Mouse (Mus musculus): ENCODE results near the gene Lrig2. TPM values are rescaled to one million over a fixed set of nuclear protein-coding genes. Genes with fewer than 3 reads are reported as not detected.

The Lrig2 gene
- 24.7 and 24.8 TPM in 2 replicates for polyA plus RNA-seq (2015; fragmentation: Nextera tagmentation; extraction: Ambion mirVana)

DNA sequence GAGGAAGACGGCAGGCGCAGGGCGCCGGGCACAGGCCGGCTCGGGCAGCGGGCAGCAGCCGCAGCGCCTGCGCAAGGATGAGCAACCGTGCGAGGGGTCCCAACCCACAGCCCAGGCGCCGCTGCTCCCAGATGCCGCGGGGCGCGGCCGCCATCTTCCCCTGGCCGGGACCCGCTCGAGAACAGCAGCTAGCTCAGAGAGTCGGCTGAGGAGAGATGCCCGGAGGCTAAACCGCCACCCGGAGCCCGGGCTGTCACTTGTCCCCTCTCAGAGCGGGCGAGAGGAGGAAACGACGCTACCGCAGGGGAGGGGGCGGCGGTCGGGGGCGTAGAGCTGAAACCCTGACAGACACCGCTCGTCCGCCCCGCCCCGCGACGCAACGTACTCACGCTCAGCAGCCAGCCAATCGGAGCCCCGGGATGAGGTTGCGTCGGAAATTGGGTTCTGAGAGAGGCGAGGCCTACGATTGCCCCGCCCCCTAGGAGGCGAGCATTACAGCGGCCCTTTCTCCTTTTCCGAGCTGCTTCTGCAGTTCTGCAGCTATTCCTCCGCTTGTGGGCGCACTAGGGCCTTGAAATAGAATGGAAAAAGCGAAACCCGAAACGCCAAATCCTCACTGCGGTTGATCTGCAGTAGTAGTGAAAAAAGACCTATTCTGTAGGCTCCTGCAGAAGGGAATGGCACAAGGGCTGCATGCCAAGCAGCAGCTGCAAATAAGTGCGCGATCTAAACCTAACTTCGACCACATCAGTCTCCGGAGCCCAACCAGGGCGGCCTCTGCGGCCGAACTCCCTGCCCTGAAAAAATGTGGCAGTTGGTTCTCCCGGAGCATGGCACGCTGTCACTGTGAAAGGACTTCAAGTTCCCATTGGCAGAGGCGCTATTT, at the start of gene Lrig2:
Gene Lrig2, minus strand, starts transcription at position 381 of the 886 bp plus-strand sequence.
- Histone ChIP-seq H3K36me3 (no peaks in the 10 kb centered on the region), H3K27me3 (replicated peaks) (no peaks in the 10 kb centered on the region), H3K27ac (replicated peaks) (peak within 1 kb of the TSS; percentile 99), H3K4me3 (replicated peaks) (peak within 1 kb of the TSS; percentile 89), H3K9me3 (replicated peaks) (no peaks in the 10 kb centered on the region), H3K9ac (replicated peaks) (peak within 1 kb of the TSS; percentile 87), H3K4me2 (peak within 1 kb of the TSS; percentile 77), H3K4me1 (peaks cover 36% of the 10 kb centered on the region)
- peak; percentile 100 for ATAC-seq (ENCODE audit: low FRiP score)
- WGBS = under 1% methylated on average over 63 of the region's 71 CpGs

DNA sequence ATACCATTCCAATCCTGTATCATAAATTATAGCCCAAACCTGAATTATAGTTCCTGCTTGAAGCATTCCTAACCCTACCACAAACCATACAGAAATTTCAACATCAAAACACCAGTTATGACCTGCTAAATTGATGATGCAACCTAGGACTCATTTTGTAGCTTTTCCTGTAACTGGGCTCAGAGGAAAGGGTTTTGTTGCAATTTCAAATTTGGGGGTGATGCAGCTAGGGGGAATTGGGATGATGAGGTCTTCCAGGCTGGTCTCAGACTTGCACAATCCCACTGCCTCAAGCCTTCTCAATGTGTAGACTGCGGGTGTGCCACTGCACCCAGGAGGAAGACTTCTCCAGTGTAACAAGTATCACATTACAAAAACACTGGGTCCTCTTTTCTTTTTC, 44.9 kb upstream of the Lrig2 start:
- Histone ChIP-seq H3K4me3 (replicated peaks) (no peak overlapping the region), H3K4me1 (no peaks in the 10 kb centered on the region), H3K9me3 (replicated peaks) (no peaks in the 10 kb centered on the region), H3K9ac (replicated peaks) (no peak overlapping the region), H3K27ac (replicated peaks) (no peak overlapping the region), H3K36me3 (no peaks in the 10 kb centered on the region), H3K27me3 (replicated peaks) (no peaks in the 10 kb centered on the region), H3K4me2 (no peak overlapping the region)
- ATAC-seq (ENCODE audit: low FRiP score) = no peak
- 94% methylated on average over 1 of the region's 1 CpGs for WGBS

DNA sequence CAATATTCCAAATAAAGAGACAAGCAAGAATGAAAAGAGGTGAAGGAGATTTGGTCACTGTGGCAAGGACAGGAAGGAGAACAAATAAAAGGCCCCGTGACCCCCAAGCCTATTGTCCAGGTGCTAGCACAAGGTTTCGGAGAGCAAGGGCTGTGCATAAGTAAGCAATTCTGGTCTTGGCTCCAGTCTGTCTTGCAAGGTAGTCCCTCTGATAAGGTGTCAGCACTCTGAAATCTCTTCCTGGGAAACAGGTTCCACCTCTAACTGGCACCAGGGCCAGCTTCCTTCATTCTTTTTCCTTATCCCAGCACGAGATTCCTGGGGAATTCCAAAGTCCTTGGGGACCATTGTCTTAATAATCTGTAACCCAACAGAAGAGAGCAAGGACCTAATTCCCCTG, 38.9 kb upstream of the Lrig2 start:
- H3K4me2 ChIP-seq = no peak overlapping the region
- no peaks in the 10 kb centered on the region for H3K36me3 ChIP-seq
- no peaks in the 10 kb centered on the region for H3K9me3 ChIP-seq (replicated peaks)
- WGBS = 63% methylated on average over 3 of the region's 3 CpGs
- H3K27ac ChIP-seq (replicated peaks) = no peak overlapping the region
- no peaks in the 10 kb centered on the region for H3K4me1 ChIP-seq
- ATAC-seq (ENCODE audit: low FRiP score) = no peak
- H3K4me3 ChIP-seq (replicated peaks) = no peak overlapping the region
- no peak overlapping the region for H3K9ac ChIP-seq (replicated peaks)
- H3K27me3 ChIP-seq (replicated peaks) = no peaks in the 10 kb centered on the region

DNA sequence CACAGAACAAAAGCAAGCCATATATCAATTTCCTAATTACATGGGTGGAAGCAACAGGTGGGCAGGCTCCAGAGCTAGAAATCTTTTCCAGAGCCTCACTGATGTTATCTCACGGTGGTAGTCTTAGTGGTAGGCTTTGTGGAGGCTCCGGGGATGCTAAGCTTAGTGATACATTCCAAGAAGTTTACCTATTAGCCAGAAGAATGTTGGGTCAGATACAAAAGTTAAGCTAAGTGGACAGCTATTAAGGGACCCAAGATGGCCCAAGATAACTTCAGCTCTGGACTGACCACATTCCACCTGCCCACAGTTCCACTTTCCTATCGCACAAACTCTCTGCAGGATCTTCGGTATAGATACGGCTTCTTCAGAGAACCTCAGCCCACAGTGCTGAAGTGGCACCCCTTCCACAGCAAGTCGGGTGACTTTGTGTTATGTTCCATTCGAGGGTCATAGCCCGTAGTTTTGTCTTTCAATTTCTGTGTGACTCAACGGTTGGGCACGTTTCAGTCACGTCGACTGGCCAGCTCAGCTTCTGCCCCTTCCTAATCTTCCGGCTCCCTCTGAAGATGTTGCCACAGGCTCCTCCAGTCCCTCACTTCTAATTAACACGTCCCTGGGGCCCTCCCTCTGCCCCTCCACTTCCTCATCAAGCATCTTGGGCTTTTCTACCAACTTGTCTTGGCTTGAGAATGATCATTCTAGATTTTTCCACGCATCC, 36.8 kb upstream of the Lrig2 start:
- Histone ChIP-seq H3K4me3 (replicated peaks) (no peak overlapping the region), H3K36me3 (no peaks in the 10 kb centered on the region), H3K9ac (replicated peaks) (no peak overlapping the region), H3K27me3 (replicated peaks) (no peaks in the 10 kb centered on the region), H3K4me1 (no peaks in the 10 kb centered on the region), H3K4me2 (no peak overlapping the region), H3K27ac (replicated peaks) (no peak overlapping the region), H3K9me3 (replicated peaks) (no peaks in the 10 kb centered on the region)
- ATAC-seq (ENCODE audit: low FRiP score) = no peak
- 79% methylated on average over 15 of the region's 15 CpGs for WGBS

DNA sequence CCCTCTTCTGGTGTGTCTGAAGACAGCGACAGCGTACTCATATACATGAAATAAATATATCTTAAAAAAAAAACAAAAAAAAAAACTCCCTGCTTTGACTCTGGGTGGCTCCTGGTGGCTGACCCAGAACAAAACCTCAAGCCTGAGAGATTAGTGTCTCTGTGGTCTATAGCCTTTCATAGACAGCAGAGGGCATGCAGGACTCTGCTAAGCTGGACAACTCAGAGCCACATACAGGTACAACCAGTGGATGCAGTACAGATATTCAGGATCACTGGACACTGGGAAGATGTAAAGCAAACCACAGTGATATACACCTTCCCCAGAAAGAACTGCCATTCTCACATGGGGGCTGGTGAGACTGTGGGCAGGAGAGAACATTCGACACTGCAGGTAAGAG, 32.1 kb upstream of the Lrig2 start:
- Histone ChIP-seq H3K27me3 (replicated peaks) (no peaks in the 10 kb centered on the region), H3K4me1 (peaks cover 16% of the 10 kb centered on the region), H3K27ac (replicated peaks) (no peak overlapping the region), H3K9me3 (replicated peaks) (no peaks in the 10 kb centered on the region), H3K4me2 (no peak overlapping the region), H3K36me3 (no peaks in the 10 kb centered on the region), H3K4me3 (replicated peaks) (no peak overlapping the region), H3K9ac (replicated peaks) (no peak overlapping the region)
- 98% methylated on average over 3 of the region's 3 CpGs for WGBS
- ATAC-seq (ENCODE audit: low FRiP score) = no peak

DNA sequence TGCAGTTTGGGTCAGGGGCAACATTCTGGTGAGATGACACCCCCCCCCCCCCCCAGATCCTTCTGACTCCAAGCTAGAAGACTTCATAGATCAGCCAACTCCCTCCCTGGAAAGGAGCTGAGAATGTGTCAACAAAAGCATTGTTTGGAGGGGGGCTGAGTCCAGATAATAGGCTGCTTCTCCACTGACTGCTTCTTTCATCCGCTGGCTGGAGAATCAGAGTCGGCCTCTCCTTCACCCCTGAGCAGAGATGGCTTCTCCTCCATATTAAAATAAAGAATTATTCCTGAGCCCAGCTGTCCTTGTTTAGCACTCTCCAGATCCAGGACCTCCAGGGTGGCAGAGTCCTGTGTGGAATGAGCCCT, 30.3 kb upstream of the Lrig2 start:
- Histone ChIP-seq H3K36me3 (no peaks in the 10 kb centered on the region), H3K27ac (replicated peaks) (0 out of 2 replicates have a peak overlapping the region, but pooled peaks have one; percentile 23), H3K4me3 (replicated peaks) (no peak overlapping the region), H3K4me1 (peaks cover 16% of the 10 kb centered on the region), H3K27me3 (replicated peaks) (no peaks in the 10 kb centered on the region), H3K4me2 (peak overlapping the region; percentile 55; the same call in 1 of the 2 replicates), H3K9ac (replicated peaks) (no peak overlapping the region), H3K9me3 (replicated peaks) (no peaks in the 10 kb centered on the region)
- no peak for ATAC-seq (ENCODE audit: low FRiP score)
- 9% methylated on average over 2 of the region's 2 CpGs for WGBS

DNA sequence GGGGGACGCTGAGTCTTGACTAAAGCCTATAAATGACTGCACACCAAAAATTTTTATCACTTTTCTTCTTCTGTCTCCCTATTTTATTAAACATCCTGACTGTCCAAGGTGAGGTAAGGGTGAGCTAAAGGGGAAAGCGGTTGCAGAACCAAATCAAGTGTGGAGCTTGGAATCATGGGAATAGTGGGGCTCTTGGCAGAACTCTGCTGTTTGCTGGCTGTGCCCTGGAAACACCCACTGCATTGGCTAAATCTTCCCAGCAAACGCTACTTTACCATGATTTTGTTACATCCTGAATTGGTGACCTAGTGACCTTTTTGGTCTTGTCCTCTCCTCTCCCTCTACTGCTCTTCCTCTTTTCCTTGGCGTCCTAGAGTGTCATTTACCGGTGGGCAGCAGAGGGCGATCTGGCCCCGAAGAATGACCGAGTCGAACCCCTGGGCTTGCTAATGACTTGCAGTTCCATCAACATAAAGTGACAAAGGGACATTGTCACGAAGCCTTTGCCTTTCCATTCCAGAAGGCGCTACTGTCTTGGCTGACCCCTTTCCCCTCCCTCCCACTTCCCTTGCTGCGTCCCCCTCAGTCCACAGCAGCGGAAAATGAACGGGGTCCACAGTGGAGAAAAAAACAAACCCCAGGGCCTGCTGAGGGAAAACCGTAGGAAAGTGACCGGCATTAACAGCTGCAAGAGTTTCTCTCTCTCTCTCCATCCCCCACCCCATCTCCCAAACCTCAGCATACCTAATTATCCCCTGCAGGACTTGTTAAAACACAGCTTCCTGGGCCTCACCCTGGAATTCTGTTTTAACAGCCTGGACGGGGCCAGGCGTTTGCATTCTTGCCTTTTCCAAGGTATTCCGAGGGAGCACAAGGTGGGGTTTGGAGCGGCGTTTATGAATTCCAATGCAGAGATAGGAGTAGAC, 29.7 kb upstream of the Lrig2 start:
- Histone ChIP-seq H3K9ac (replicated peaks) (no peak overlapping the region), H3K4me3 (replicated peaks) (peak overlapping the region; percentile 25)

DNA sequence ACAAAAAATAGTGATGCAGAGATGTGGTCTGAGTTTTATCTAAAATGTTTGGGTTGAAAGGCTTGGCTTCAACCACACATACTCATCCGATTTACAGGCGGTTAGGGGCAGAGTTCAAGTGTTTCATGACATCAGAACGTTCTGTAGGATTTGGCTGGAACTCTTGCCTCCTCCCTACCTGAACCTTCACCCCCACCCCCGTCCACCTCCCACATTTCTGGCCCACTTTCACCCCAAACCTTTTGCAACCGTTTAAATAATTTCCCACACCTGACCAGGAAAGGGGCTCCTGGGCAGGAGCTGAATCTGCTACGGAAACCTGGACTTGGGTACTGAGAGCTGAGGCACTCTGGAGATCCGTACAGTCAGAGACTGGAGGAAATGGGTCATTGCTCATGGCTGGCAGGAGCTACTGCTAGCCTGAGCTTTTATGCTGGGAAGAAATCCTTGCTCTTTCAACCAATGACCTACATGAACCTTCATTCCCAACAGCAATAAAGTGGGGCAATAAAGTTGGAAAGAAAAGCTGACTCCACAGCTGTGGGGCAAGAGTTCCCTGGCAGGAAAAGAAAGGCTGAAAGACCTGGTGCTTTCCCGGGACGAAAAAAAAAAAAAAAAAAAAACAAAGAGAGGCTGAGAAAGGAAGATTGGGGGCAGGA, 28.9 kb upstream of the Lrig2 start:
- H3K9me3 ChIP-seq (replicated peaks) = no peaks in the 10 kb centered on the region
- H3K27me3 ChIP-seq (replicated peaks) = no peaks in the 10 kb centered on the region
- peak overlapping the region; percentile 55; the same call in 1 of the 2 replicates for H3K4me2 ChIP-seq
- H3K36me3 ChIP-seq = no peaks in the 10 kb centered on the region
- H3K27ac ChIP-seq (replicated peaks) = 0 out of 2 replicates have a peak overlapping the region, but pooled peaks have one; percentile 28
- H3K9ac ChIP-seq (replicated peaks) = no peak overlapping the region
- H3K4me3 ChIP-seq (replicated peaks) = no peak overlapping the region
- H3K4me1 ChIP-seq = peaks cover 16% of the 10 kb centered on the region
- WGBS = 23% methylated on average over 9 of the region's 9 CpGs
- ATAC-seq (ENCODE audit: low FRiP score) = no peak

More for the DNA sequence above, 29.7 kb upstream of the Lrig2 start:
- Histone ChIP-seq H3K27ac (replicated peaks) (0 out of 2 replicates have a peak overlapping the region, but pooled peaks have one; percentile 37), H3K9me3 (replicated peaks) (no peaks in the 10 kb centered on the region), H3K27me3 (replicated peaks) (no peaks in the 10 kb centered on the region), H3K4me1 (peaks cover 16% of the 10 kb centered on the region), H3K4me2 (peak overlapping the region; percentile 55), H3K36me3 (no peaks in the 10 kb centered on the region)
- 5% methylated on average over 21 of the region's 21 CpGs for WGBS
- ATAC-seq (ENCODE audit: low FRiP score) = peak; percentile 83

DNA sequence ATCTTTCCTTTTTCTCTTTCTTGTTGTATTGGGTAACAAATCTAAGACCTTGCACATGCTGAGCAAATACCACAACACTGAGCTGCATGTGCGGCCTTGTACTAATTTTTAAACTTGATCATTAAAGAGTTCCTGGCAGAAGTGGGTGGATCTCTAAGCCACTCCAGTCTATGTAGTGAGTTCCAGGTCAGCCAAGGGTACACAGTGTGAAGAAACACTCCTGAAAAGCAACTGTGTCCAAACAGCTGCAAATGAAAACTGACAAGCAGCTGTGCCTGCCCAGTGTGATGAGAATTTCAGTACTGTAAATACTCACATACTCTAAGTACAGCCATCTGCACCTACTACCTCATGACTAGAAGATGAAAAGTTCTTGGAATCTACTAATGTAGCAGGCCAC, 21.5 kb upstream of the Lrig2 start:
- WGBS = 97% methylated on average over 1 of the region's 1 CpGs
- Histone ChIP-seq H3K4me1 (no peaks in the 10 kb centered on the region), H3K36me3 (no peaks in the 10 kb centered on the region), H3K4me2 (no peak overlapping the region), H3K9ac (replicated peaks) (no peak overlapping the region), H3K27me3 (replicated peaks) (no peaks in the 10 kb centered on the region), H3K9me3 (replicated peaks) (no peaks in the 10 kb centered on the region), H3K4me3 (replicated peaks) (no peak overlapping the region), H3K27ac (replicated peaks) (no peak overlapping the region)
- ATAC-seq (ENCODE audit: low FRiP score) = no peak

DNA sequence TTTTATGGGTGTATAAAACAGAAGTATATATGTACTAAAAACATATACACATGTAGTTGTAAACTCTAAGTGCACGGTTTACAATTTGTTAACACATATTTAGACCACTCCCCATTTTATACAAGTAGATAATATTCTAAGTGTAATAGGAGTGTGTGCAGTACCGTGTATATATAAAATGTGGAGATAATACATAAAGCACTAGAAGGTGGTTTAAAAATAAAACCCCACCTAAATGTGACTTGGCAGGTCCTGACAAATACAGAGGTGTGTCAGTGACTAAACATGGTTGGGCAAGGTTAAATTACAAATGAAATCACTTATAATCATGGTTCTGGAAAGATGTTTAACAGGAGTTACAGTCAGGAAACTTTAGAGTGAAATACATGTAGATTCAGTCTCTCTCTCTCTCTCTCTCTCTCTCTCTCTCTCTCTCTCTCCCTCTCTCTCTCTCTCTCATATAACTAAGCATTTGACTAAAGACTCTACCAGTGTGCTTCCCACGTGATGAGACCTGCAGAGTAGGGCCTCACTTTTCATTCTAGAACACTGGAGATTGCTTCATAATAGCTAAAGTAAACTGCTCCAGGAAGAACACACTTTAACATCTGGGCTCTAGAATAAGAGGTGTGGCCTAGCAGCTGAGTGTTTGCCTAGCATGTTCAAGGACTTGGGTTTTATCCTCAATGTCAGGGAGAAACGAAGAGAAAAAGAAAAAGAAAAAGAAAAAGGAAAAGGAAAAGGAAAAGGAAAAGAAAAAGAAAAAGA, 14.6 kb upstream of the Lrig2 start:
- H3K9ac ChIP-seq (replicated peaks) = no peak overlapping the region
- no peaks in the 10 kb centered on the region for H3K9me3 ChIP-seq (replicated peaks)
- no peak overlapping the region for H3K4me3 ChIP-seq (replicated peaks)
- no peaks in the 10 kb centered on the region for H3K36me3 ChIP-seq
- H3K27me3 ChIP-seq (replicated peaks) = no peaks in the 10 kb centered on the region
- no peak overlapping the region for H3K4me2 ChIP-seq
- 78% methylated on average over 4 of the region's 4 CpGs for WGBS
- H3K27ac ChIP-seq (replicated peaks) = no peak overlapping the region
- H3K4me1 ChIP-seq = no peaks in the 10 kb centered on the region
- ATAC-seq (ENCODE audit: low FRiP score) = no peak

Data from neural tube, embryonic 15.5 days (tissue).